Mouse (Mus musculus): ENCODE measurements around the gene Nudt15. TPM values are rescaled to one million over a fixed set of nuclear protein-coding genes. Genes with fewer than 3 reads are reported as not detected.

Gene Nudt15
- polyA plus RNA-seq, 1 experiment from 2014 or later, result 5.8 TPM

DNA sequence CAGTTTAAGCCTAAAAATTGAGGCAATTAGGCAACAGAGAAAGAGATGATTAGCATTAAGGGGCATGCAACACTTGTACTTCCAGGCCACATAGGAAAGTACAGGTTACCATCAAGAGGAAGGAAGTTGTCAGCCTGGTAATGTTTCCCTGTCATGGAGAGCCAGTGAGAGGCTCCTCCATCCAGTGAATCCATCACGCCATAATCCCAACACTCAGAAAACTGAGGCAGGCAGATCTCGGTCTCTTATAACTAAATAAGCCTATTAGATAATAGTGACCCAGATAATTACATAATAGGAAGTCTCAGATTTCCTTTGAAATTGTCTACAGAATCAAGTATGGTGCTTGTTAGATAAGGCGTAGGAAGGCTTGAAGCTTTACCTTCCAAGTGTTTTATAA, 23.9 kb downstream of the Nudt15 start:
- Histone ChIP-seq H3K4me3 (ENCODE audit: low read length) (no peak overlapping the region), H3K27me3 (ENCODE audit: control insufficient read depth, insufficient read depth, low read depth, low read length) (no peaks in the 10 kb centered on the region), H3K4me2 (ENCODE audit: low read depth, low read length) (no peak overlapping the region), H3K36me3 (ENCODE audit: control insufficient read depth, insufficient read depth, low read length) (no peaks in the 10 kb centered on the region), H3K9ac (ENCODE audit: low read length) (no peak overlapping the region), H3K9me3 (ENCODE audit: control insufficient read depth, low read length) (no peaks in the 10 kb centered on the region), H3K4me1 (replicated peaks; ENCODE audit: control insufficient read depth, insufficient read depth, low read length) (no peaks in the 10 kb centered on the region), H3K27ac (ENCODE audit: low read length) (no peak overlapping the region)
- 57% methylated on average over 3 of the region's 3 CpGs for WGBS
- ATAC-seq (ENCODE audit: low read depth), result no peak

DNA sequence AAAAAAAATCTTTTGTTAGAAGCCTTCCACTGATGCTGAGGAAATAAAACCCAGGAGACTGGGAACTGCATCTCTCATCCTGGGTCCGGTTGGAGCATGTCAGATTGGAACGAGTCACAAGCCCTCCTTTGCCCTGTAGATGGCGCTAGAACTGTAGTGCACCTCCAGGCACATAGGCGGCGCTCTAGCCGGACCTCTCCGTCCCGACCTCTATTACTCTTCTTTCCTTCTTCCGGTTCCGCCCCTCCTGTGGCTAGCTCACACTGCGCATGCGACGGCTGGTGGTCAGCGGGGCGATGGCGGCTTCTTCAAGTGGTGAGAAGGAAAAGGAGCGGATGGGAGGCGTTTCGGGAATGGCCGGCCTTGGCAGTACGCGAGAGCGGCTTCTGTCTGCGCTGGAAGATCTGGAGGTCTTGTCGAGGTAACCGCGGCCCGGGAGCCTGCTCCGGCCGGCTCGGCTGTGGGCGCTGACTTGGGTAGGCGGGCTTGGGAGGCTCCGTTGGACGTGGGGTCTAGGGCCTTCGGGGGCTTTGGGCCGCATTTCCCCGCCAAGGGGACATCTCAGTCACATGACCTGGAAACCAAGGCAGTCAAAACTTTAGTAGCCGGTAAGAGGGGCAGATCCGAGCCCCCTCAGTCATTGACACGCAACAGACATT, 38.1 kb downstream of the Nudt15 start, which contains the start of gene Med4:
TSS of gene Med4 (plus strand) at position 261 of the 659 bp plus-strand sequence.
- peaks cover 9% of the 10 kb centered on the region for H3K4me1 ChIP-seq (replicated peaks; ENCODE audit: control insufficient read depth, insufficient read depth, low read length)

GRCm38 (mm10) chr14:73508630-73509395, 39.2 kb downstream of the Nudt15 start:
- Histone ChIP-seq H3K4me1 (replicated peaks; ENCODE audit: control insufficient read depth, insufficient read depth, low read length) (peaks cover 9% of the 10 kb centered on the region), H3K27me3 (ENCODE audit: control insufficient read depth, insufficient read depth, low read depth, low read length) (no peaks in the 10 kb centered on the region), H3K4me2 (ENCODE audit: low read depth, low read length) (no peak overlapping the region), H3K27ac (ENCODE audit: low read length) (no peak overlapping the region), H3K9me3 (ENCODE audit: control insufficient read depth, low read length) (no peaks in the 10 kb centered on the region), H3K36me3 (ENCODE audit: control insufficient read depth, insufficient read depth, low read length) (no peaks in the 10 kb centered on the region; the same call in 1 of the 2 replicates), H3K4me3 (ENCODE audit: low read length) (no peak overlapping the region), H3K9ac (ENCODE audit: low read length) (no peak overlapping the region)
- ATAC-seq (ENCODE audit: low read depth), result no peak
- WGBS, result 89% methylated on average over 6 of the region's 6 CpGs

More for the DNA sequence above, 38.1 kb downstream of the Nudt15 start, which contains the start of gene Med4:
- H3K4me3 ChIP-seq (ENCODE audit: low read length), result peak within 1 kb of the TSS; percentile 96
- H3K9ac ChIP-seq (ENCODE audit: low read length), result peak within 1 kb of the TSS; percentile 98
- H3K27ac ChIP-seq (ENCODE audit: low read length), result 0 out of 2 replicates have a peak within 1 kb of the TSS, but pooled peaks have one; percentile 29
- H3K4me2 ChIP-seq (ENCODE audit: low read depth, low read length), result peak within 1 kb of the TSS; percentile 71
- ATAC-seq (ENCODE audit: low read depth), result peak; percentile 96
- H3K36me3 ChIP-seq (ENCODE audit: control insufficient read depth, insufficient read depth, low read length), result peaks cover 2% of the 10 kb centered on the region; the same call in 1 of the 2 replicates
- 1% methylated on average over 41 of the region's 41 CpGs for WGBS
- no peaks in the 10 kb centered on the region for H3K9me3 ChIP-seq (ENCODE audit: control insufficient read depth, low read length)
- H3K27me3 ChIP-seq (ENCODE audit: control insufficient read depth, insufficient read depth, low read depth, low read length), result no peaks in the 10 kb centered on the region

DNA sequence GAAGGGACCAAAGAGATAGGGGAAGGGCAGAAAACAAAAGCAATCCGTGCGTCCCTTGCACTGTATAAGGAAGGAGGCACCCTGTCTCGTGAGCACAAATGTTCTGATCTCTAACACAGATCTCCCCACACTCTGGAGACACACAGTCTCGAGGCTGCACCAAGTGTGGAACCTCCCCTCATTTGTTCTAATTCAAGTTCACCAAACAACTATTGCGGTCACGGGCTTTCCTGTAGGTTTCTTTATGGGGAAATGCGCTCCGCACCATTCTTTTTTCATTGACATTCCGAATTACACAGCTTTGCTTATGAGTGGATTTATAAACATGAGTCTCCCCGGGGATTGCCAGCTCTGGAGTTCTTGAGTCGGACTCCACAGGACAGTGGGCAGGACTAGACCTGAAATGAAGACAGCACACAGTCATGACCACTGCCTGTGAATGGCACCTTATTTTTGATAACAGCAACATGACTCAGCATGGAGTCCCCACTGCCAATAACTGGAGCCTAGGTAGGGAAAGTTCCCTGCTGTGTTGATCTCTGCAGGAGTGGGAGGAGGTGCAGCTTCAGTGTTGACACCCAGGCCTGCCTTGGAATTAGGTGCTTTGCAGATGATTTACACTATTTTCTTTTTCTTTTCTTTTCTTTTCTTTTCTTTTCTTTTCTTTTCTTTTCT, 40.2 kb downstream of the Nudt15 start:
- 31% methylated on average over 11 of the region's 11 CpGs for WGBS
- Histone ChIP-seq H3K27ac (ENCODE audit: low read length) (no peak overlapping the region), H3K9me3 (ENCODE audit: control insufficient read depth, low read length) (no peaks in the 10 kb centered on the region), H3K36me3 (ENCODE audit: control insufficient read depth, insufficient read depth, low read length) (no peaks in the 10 kb centered on the region), H3K4me2 (ENCODE audit: low read depth, low read length) (peak overlapping the region; percentile 26), H3K4me1 (replicated peaks; ENCODE audit: control insufficient read depth, insufficient read depth, low read length) (peaks cover 17% of the 10 kb centered on the region), H3K9ac (ENCODE audit: low read length) (no peak overlapping the region), H3K4me3 (ENCODE audit: low read length) (peak overlapping the region; percentile 12), H3K27me3 (ENCODE audit: control insufficient read depth, insufficient read depth, low read depth, low read length) (no peaks in the 10 kb centered on the region)
- ATAC-seq (ENCODE audit: low read depth), result no peak

- WGBS, result 74% methylated on average over 15 of the region's 15 CpGs
- H3K36me3 ChIP-seq (ENCODE audit: control insufficient read depth, insufficient read depth, low read length), result no peaks in the 10 kb centered on the region
- no peak overlapping the region for H3K9ac ChIP-seq (ENCODE audit: low read length)
- H3K9me3 ChIP-seq (ENCODE audit: control insufficient read depth, low read length), result no peaks in the 10 kb centered on the region
- ATAC-seq (ENCODE audit: low read depth), result no peak
- no peak overlapping the region for H3K4me3 ChIP-seq (ENCODE audit: low read length)
- H3K27ac ChIP-seq (ENCODE audit: low read length), result no peak overlapping the region
- H3K4me1 ChIP-seq (replicated peaks; ENCODE audit: control insufficient read depth, insufficient read depth, low read length), result peaks cover 23% of the 10 kb centered on the region
- H3K27me3 ChIP-seq (ENCODE audit: control insufficient read depth, insufficient read depth, low read depth, low read length), result no peaks in the 10 kb centered on the region
- peak overlapping the region; percentile 26 for H3K4me2 ChIP-seq (ENCODE audit: low read depth, low read length)
Observed at GRCm38 (mm10) chr14:73507200-73507599, 40.8 kb downstream of the Nudt15 start.

GRCm38 (mm10) chr14:73506283-73506682, 41.8 kb downstream of the Nudt15 start:
- 57% methylated on average over 8 of the region's 8 CpGs for WGBS
- Histone ChIP-seq H3K9ac (ENCODE audit: low read length) (no peak overlapping the region), H3K27ac (ENCODE audit: low read length) (no peak overlapping the region), H3K36me3 (ENCODE audit: control insufficient read depth, insufficient read depth, low read length) (no peaks in the 10 kb centered on the region), H3K9me3 (ENCODE audit: control insufficient read depth, low read length) (no peaks in the 10 kb centered on the region), H3K4me1 (replicated peaks; ENCODE audit: control insufficient read depth, insufficient read depth, low read length) (peaks cover 32% of the 10 kb centered on the region), H3K4me3 (ENCODE audit: low read length) (no peak overlapping the region), H3K27me3 (ENCODE audit: control insufficient read depth, insufficient read depth, low read depth, low read length) (no peaks in the 10 kb centered on the region), H3K4me2 (ENCODE audit: low read depth, low read length) (no peak overlapping the region)
- no peak for ATAC-seq (ENCODE audit: low read depth)

DNA sequence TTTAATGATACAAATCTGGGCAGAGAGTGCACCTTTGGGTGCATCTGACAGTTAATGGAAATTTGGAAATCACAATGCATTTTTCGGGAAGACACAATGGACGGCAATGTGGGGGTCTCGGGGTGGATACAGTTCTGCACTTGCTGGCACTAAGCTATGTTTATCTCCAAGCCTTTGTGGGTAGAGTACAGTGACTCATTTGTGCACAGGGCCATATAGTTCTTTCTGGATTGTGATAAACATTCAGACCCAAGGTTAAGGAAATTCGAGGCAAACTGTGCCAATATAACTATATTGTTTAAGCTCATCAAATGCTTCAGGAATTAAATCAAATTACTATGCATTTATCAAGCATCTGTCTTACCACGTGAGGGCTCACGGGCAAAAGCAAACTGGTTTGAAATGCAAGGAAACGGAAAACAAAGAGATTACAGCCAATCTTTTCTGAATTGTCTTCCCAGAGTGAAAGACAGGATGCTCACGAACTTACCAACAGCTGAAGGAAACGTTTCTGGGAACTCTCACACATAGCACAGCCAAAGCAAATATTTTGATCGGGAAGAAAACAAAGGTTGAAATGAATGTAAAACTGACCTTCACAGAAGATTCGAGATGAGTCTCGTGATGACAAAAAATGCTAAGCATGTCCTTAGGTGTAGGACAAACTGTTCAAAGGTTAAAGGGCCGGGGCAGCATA, 44.7 kb downstream of the Nudt15 start:
- H3K4me1 ChIP-seq (replicated peaks; ENCODE audit: control insufficient read depth, insufficient read depth, low read length), result peaks cover 23% of the 10 kb centered on the region
- ATAC-seq (ENCODE audit: low read depth), result no peak
- H3K27ac ChIP-seq (ENCODE audit: low read length), result peak overlapping the region; percentile 71
- 51% methylated on average over 13 of the region's 13 CpGs for WGBS
- no peak overlapping the region for H3K9ac ChIP-seq (ENCODE audit: low read length)
- no peak overlapping the region for H3K4me2 ChIP-seq (ENCODE audit: low read depth, low read length)
- H3K27me3 ChIP-seq (ENCODE audit: control insufficient read depth, insufficient read depth, low read depth, low read length), result no peaks in the 10 kb centered on the region
- no peaks in the 10 kb centered on the region for H3K36me3 ChIP-seq (ENCODE audit: control insufficient read depth, insufficient read depth, low read length)
- H3K4me3 ChIP-seq (ENCODE audit: low read length), result no peak overlapping the region
- H3K9me3 ChIP-seq (ENCODE audit: control insufficient read depth, low read length), result no peaks in the 10 kb centered on the region

DNA sequence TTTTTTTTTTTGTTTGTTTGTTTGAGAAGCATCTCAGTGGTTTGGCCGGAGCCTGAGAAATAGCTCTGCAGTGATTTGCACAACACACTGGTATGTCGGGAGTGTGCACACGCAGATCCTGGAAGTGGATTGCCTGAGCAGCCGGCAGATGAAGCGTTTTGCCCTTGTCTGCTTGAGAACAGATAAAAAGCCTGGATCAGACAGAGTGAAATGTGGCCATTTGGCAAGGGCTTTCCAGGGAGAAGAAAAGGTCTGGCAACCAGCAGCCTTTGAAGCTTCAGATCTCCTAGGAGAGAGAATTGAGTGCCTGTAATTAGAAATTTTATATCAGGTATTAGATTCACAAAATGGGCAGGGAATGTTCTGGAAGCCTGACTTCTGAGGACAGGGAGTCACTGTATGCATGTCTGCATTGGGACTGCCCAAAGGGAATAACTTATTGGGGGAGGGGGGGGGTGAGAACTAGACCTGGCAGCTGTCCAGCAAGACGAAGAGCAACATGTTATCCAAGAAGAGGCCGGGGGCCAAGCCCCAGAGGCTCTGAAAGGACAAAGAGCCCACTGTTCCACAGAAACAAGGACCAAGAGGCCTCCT, 45.4 kb downstream of the Nudt15 start:
- no peaks in the 10 kb centered on the region for H3K27me3 ChIP-seq (ENCODE audit: control insufficient read depth, insufficient read depth, low read depth, low read length)
- peak; percentile 61 for ATAC-seq (ENCODE audit: low read depth)
- no peaks in the 10 kb centered on the region for H3K9me3 ChIP-seq (ENCODE audit: control insufficient read depth, low read length)
- WGBS, result 15% methylated on average over 7 of the region's 7 CpGs
- H3K36me3 ChIP-seq (ENCODE audit: control insufficient read depth, insufficient read depth, low read length), result no peaks in the 10 kb centered on the region
- H3K27ac ChIP-seq (ENCODE audit: low read length), result peak overlapping the region; percentile 71
- H3K4me2 ChIP-seq (ENCODE audit: low read depth, low read length), result no peak overlapping the region
- peaks cover 23% of the 10 kb centered on the region for H3K4me1 ChIP-seq (replicated peaks; ENCODE audit: control insufficient read depth, insufficient read depth, low read length)
- no peak overlapping the region for H3K4me3 ChIP-seq (ENCODE audit: low read length)
- no peak overlapping the region for H3K9ac ChIP-seq (ENCODE audit: low read length)
